9 mouse cellular contexts compared by ENCODE assay signal in the genomic region with DNA sequence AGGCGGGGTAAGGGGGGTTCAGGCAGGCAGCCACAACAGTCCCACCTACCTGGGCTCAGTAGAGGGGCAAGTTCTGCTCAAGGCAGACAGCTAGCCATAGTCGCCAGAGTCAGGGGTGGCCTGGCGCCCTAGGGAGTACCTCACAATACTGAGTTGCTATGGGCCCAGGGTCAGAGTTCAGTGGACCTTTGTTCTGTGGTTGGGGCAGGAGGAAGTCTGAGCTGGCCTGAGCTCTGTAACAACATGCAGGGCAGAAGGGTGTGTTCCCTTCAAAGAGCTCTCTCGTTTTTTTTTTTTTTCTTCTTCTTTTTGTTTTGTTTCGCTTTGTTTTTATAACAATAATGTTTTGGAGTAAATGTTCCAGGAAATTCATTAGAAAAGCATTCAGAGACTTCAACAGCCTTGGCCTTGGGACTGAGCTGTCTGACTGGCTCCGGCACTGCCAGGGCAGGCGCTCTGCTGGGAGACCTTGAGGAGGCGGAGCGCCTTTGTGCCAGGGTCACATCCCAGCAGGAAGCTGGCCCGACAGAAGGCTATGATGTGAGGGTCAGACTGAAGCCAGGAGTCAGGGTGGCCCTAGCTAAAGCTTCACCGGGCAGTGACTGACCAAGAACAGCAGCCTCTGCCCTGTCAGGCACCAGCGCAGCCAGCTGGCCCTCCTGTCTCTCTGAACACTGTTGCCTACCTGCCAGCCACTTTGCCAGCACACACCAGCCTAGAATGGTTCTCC. TPM values are rescaled to one million over a fixed set of nuclear protein-coding genes. Genes with fewer than 3 reads are reported as not detected.
DNase-seq lines count a peak whose midpoint lies in the region; ATAC-seq lines count a peak whose summit lies in the region.
"Had no signal": no experiment of that assay in that cellular context is flagged by ENCODE, and none has a peak within 500 bp of the region (broad histone marks: within the 10 kb centered on the region; RNA-seq: fewer than 3 reads in every experiment).

No protein-coding gene starts in this region.

- peaks cover 32% of the 10 kb centered on the region for H3K4me1 ChIP-seq in hindbrain, embryonic 10.5 days (replicated peaks)
- no peaks in the 10 kb centered on the region for H3K4me1 ChIP-seq in hindbrain, embryonic 12.5 days
- peaks cover 15% of the 10 kb centered on the region for H3K4me1 ChIP-seq in kidney, embryonic 16.5 days (ENCODE audit: insufficient read depth, low read length)

- no peak for ATAC-seq in hindbrain, embryonic 12.5 days (ENCODE audit: low FRiP score)
- ATAC-seq in kidney, embryonic 16.5 days (ENCODE audit: low FRiP score, low TSS enrichment): peak; percentile 63; the same call in 1 of the 2 replicates
- ATAC-seq in inflammation-experienced regulatory T-cells, adult 6 months: no peak

- no peaks in the 10 kb centered on the region for H3K27me3 ChIP-seq in hindbrain, embryonic 10.5 days (ENCODE audit: insufficient read depth, poor library complexity, severe bottlenecking)
- no peaks in the 10 kb centered on the region for H3K27me3 ChIP-seq in hindbrain, embryonic 12.5 days
- H3K27me3 ChIP-seq in kidney, embryonic 16.5 days (ENCODE audit: insufficient read depth, low read length): no peaks in the 10 kb centered on the region

- no peaks in the 10 kb centered on the region for H3K9me3 ChIP-seq in hindbrain, embryonic 10.5 days
- no peaks in the 10 kb centered on the region for H3K9me3 ChIP-seq in hindbrain, embryonic 12.5 days (replicated peaks)
- H3K9me3 ChIP-seq in kidney, embryonic 16.5 days (ENCODE audit: low read length): no peaks in the 10 kb centered on the region

- H3K4me3 ChIP-seq in hindbrain, embryonic 10.5 days: no peak overlapping the region
- H3K4me3 ChIP-seq in hindbrain, embryonic 12.5 days: no peak overlapping the region
- no peak overlapping the region for H3K4me3 ChIP-seq in kidney, embryonic 16.5 days (ENCODE audit: low read length)

- WGBS in hindbrain, embryonic 10.5 days: 40% methylated on average over 12 of the region's 12 CpGs
- 42% methylated on average over 12 of the region's 12 CpGs for WGBS in hindbrain, embryonic 12.5 days
- 61% methylated on average over 12 of the region's 12 CpGs for WGBS in kidney, embryonic 16.5 days

- H3K9ac ChIP-seq in hindbrain, embryonic 12.5 days: no peak overlapping the region
- no peak overlapping the region for H3K9ac ChIP-seq in kidney, embryonic 16.5 days (replicated peaks; ENCODE audit: low read length)

- H3K4me2 ChIP-seq in hindbrain, embryonic 12.5 days (replicated peaks): no peak overlapping the region
- H3K4me2 ChIP-seq in kidney, embryonic 16.5 days (replicated peaks; ENCODE audit: low read depth, low read length): no peak overlapping the region

- H3K36me3 ChIP-seq in hindbrain, embryonic 10.5 days: peaks cover 38% of the 10 kb centered on the region
- peaks cover 56% of the 10 kb centered on the region for H3K36me3 ChIP-seq in hindbrain, embryonic 12.5 days
- peaks cover 25% of the 10 kb centered on the region for H3K36me3 ChIP-seq in kidney, embryonic 16.5 days (ENCODE audit: insufficient read depth, low read length)

- H3K27ac ChIP-seq in hindbrain, embryonic 10.5 days: peak overlapping the region; percentile 66
- H3K27ac ChIP-seq in hindbrain, embryonic 12.5 days: no peak overlapping the region
- peak overlapping the region; percentile 68 for H3K27ac ChIP-seq in kidney, embryonic 16.5 days (ENCODE audit: low read length)

- DNase-seq in hindbrain, embryonic 10.5 days (ENCODE audit: low spot score): peak; percentile 33
- DNase-seq in adrenal gland, postnatal 4 days (ENCODE audit: low spot score in 2 of 2): peak; percentile 47 to 65
- peak; percentile 55 to 64 for DNase-seq in heart, adult 9 months (ENCODE audit: low spot score in 2 of 2)
- DNase-seq in ovary, postnatal 14 days (ENCODE audit: low spot score): peak; percentile 39
- DNase-seq in thymus, adult 18-20 months: no peak

RNA-seq across cellular contexts. Expression of gene Arfgap3, which starts 44.7 kb away (rescaled TPM):
- polyA plus RNA-seq in hindbrain, embryonic 10.5 days (2016; fragmentation: Nextera tagmentation; extraction: Ambion mirVana): 33.1 and 36.9 TPM in 2 replicates
- 44.2 and 51.1 TPM in 2 replicates for polyA plus RNA-seq in hindbrain, embryonic 12.5 days (2016; fragmentation: Nextera tagmentation; extraction: Ambion mirVana)
- 10 to 100 TPM; 36.0 to 36.7 TPM for total RNA-seq in adrenal gland, postnatal 4 days (2021)
- 39.2 and 41.1 TPM in 2 replicates for polyA plus RNA-seq in kidney, embryonic 16.5 days (2015; fragmentation: Nextera tagmentation; extraction: Ambion mirVana)
- 10 to 100 TPM; 11.7 to 14.1 (median 13.4) TPM for polyA plus RNA-seq in inflammation-experienced regulatory T-cells, adult 6 months (2017; shearing (Covaris generic))

RNA-seq across cellular contexts. Expression of gene A4galt, which starts 53.8 kb away (rescaled TPM):
- 1.2 and 1.5 TPM in 2 replicates for polyA plus RNA-seq in hindbrain, embryonic 10.5 days (2016; fragmentation: Nextera tagmentation; extraction: Ambion mirVana)
- polyA plus RNA-seq in hindbrain, embryonic 12.5 days (2016; fragmentation: Nextera tagmentation; extraction: Ambion mirVana): 2.0 and 2.2 TPM in 2 replicates
- total RNA-seq in adrenal gland, postnatal 4 days (2021): 10 to 100 TPM; 11.6 to 14.6 TPM
- 22.9 and 26.8 TPM in 2 replicates for polyA plus RNA-seq in kidney, embryonic 16.5 days (2015; fragmentation: Nextera tagmentation; extraction: Ambion mirVana)
- not detected for polyA plus RNA-seq in inflammation-experienced regulatory T-cells, adult 6 months (2017; shearing (Covaris generic))
- total RNA-seq: neutrophil, adult 5-6 weeks had no signal

Comparison
In these comparisons a context has a peak if more than half of its experiments do, and no peak if none do; other contexts are left out.
1. DNase-seq: peak in hindbrain, embryonic 10.5 days (single experiment), adrenal gland, postnatal 4 days (2 of 2), heart, adult 9 months (2 of 2) and ovary, postnatal 14 days (single experiment); none in thymus, adult 18-20 months (0 of 2).